Mouse (Mus musculus) cerebellum, adult 2 months (tissue): ENCODE measurements at regions not wholly inside any gene's neighbourhood (a gene's known extent, or its start where the extent isn't known, plus 50 kb on each side); places are given as distances from the start of the nearest gene placed in this dataset.

Experiments used
- CTCF ChIP-seq: fragments of 200-500 bp; IDR thresholded peaks from 2 replicates; pipeline ENCODE4 v1.5.1; 2011; ENCODE audit warnings: low read depth, mild to moderate bottlenecking, control low read depth, low read length, moderate library complexity, borderline replicate concordance; ENCODE audit not compliant: insufficient read depth
- POLR2A ChIP-seq: fragments of 200-500 bp; IDR thresholded peaks from 2 replicates; pipeline ENCODE4 v1.6.1; 2011; ENCODE audit warnings: low read length, control low read depth, borderline replicate concordance; ENCODE audit not compliant: insufficient read depth

- TF ChIP-seq CTCF (no peak), POLR2A (no peak)
Measured at GRCm38 (mm10) chr7:113038906-113039671, 85.3 kb downstream of the Rassf10 start.
